Mouse (Mus musculus): Measurements from ENCODE around the gene Sdr9c7. TPM values are rescaled to one million over a fixed set of nuclear protein-coding genes. Genes with fewer than 3 reads are reported as not detected.

The Sdr9c7 gene
- not detected in 2 replicates for polyA plus RNA-seq (2011; ENCODE audit: insufficient read depth, insufficient read length, low replicate concordance, missing spikeins)

DNA sequence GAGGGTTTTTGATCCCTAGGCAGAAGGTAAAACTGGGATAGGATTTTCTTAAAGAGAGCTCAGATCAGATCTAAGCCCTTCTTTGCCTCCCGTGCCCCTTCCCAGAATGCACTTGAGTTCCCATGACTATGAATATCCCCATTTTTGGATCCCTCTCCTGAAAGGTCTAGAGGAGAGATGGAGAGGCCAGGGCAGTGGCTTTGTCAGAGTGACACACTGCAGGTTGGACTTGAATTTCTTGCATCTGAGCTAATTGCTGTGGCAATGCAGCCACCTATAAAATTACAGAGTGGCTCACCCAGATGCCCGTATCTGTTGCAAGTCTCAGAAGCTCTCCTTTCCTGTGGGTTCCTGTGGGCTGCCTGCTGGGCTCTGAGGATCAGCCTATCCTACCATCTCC is at the start of gene Sdr9c7:
Sdr9c7 (plus strand) TSS at position 301 of the 400 bp plus-strand sequence.
- TF ChIP-seq POLR2A (IDR thresholded peaks at IDR 0.05; ENCODE audit: borderline replicate concordance, control insufficient read depth, low read depth, low read length) (no peak), CTCF (IDR thresholded peaks at IDR 0.05; ENCODE audit: control insufficient read depth, insufficient read depth, low read length) (no peak)
- 64% methylated on average over 2 of the region's 2 CpGs for WGBS
- no peak within 1 kb of the TSS for H3K4me3 ChIP-seq (replicated peaks; ENCODE audit: control insufficient read depth, low read depth, low read length)
- H3K27ac ChIP-seq (ENCODE audit: control insufficient read depth, insufficient read depth, low read depth, low read length, poor library complexity), result no peak within 1 kb of the TSS
- no peaks in the 10 kb centered on the region for H3K4me1 ChIP-seq (ENCODE audit: control insufficient read depth, insufficient read depth, low read length)

DNA sequence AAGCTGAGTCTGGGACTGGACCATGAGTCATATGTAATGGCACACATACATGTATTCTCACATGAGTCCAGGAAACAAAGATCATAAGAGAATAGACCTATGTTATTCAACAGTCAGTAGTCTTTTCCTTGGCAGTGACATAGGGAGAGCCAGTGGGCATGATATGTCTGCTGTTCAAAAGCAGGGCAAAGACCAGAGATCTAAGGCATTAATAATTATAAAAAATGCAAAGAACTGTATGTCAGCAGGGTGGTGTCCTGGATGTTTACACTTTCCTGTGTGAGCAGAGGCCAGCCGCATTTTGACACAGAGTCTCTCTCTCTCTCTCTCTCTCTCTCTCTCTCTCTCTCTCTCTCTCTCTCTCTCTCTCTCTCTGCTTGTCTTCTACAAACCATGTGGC is 48.7 kb upstream of the Sdr9c7 start, which contains the start of gene Rdh19:
Rdh19 (plus strand) TSS at position 301 of the 400 bp plus-strand sequence.
- Histone ChIP-seq H3K4me3 (replicated peaks; ENCODE audit: control insufficient read depth, low read depth, low read length) (no peak within 1 kb of the TSS), H3K4me1 (ENCODE audit: control insufficient read depth, insufficient read depth, low read length) (no peaks in the 10 kb centered on the region), H3K27ac (ENCODE audit: control insufficient read depth, insufficient read depth, low read depth, low read length, poor library complexity) (no peak within 1 kb of the TSS)
- no peak for TF ChIP-seq CTCF (IDR thresholded peaks at IDR 0.05; ENCODE audit: control insufficient read depth, insufficient read depth, low read length)
- no peak for TF ChIP-seq POLR2A (IDR thresholded peaks at IDR 0.05; ENCODE audit: borderline replicate concordance, control insufficient read depth, low read depth, low read length)
- 92% methylated on average over 1 of the region's 1 CpGs for WGBS

DNA sequence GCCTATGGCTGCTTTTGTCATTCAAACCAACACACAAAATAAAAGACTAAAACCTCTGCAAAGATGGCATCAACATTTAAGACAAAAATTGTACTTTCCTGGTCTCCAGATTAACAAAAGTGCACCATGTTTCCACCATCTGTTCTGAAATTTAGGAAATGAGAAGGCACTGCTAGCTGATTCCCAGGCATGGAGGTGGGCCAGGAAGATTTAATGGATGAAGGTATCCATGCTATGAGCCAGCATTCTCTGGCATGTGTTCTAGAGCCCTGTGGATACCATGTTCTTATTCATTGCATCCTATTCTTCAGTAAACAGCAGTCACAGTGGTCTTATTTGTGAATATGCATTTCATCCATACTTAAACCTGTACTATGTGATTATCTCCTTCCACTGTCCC is 41.9 kb upstream of the Sdr9c7 start:
- H3K27ac ChIP-seq (ENCODE audit: control insufficient read depth, insufficient read depth, low read depth, low read length, poor library complexity), result no peak overlapping the region
- no peak overlapping the region for H3K4me3 ChIP-seq (replicated peaks; ENCODE audit: control insufficient read depth, low read depth, low read length)
- H3K4me1 ChIP-seq (ENCODE audit: control insufficient read depth, insufficient read depth, low read length), result no peaks in the 10 kb centered on the region
- no peak for TF ChIP-seq CTCF (IDR thresholded peaks at IDR 0.05; ENCODE audit: control insufficient read depth, insufficient read depth, low read length)
- TF ChIP-seq POLR2A (IDR thresholded peaks at IDR 0.05; ENCODE audit: borderline replicate concordance, control insufficient read depth, low read depth, low read length), result no peak

DNA sequence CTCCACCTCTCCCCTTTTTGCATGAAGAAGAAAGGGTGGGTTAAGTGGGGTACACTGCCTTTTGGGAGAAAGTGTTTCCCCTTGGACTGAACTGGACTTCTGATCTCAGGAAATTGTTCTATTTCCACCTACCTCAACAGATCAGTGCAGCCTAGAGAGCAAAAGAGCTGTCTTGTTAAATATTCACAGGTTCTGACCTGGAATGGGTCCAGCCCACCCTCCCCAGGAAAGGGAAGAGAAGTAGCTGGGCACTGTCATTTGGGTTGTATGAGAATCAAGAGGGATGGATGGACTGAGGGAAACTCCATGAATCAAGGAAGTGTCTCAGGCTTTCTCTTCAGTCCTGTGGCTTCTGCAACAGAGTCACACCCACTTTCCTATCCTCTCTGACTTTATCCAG is 33.4 kb upstream of the Sdr9c7 start:
- no peak for TF ChIP-seq POLR2A (IDR thresholded peaks at IDR 0.05; ENCODE audit: borderline replicate concordance, control insufficient read depth, low read depth, low read length)
- TF ChIP-seq CTCF (IDR thresholded peaks at IDR 0.05; ENCODE audit: control insufficient read depth, insufficient read depth, low read length), result no peak
- Histone ChIP-seq H3K4me1 (ENCODE audit: control insufficient read depth, insufficient read depth, low read length) (no peaks in the 10 kb centered on the region), H3K27ac (ENCODE audit: control insufficient read depth, insufficient read depth, low read depth, low read length, poor library complexity) (no peak overlapping the region), H3K4me3 (replicated peaks; ENCODE audit: control insufficient read depth, low read depth, low read length) (no peak overlapping the region)

GRCm38 (mm10) chr10:127866232-127866631 is 32.1 kb upstream of the Sdr9c7 start, which contains the start of gene Rdh16f2:
Rdh16f2 (plus strand) TSS chr10:127866474.
- Histone ChIP-seq H3K4me1 (ENCODE audit: control insufficient read depth, insufficient read depth, low read length) (no peaks in the 10 kb centered on the region), H3K27ac (ENCODE audit: control insufficient read depth, insufficient read depth, low read depth, low read length, poor library complexity) (no peak within 1 kb of the TSS), H3K4me3 (replicated peaks; ENCODE audit: control insufficient read depth, low read depth, low read length) (no peak within 1 kb of the TSS)
- TF ChIP-seq CTCF (IDR thresholded peaks at IDR 0.05; ENCODE audit: control insufficient read depth, insufficient read depth, low read length) (no peak), POLR2A (IDR thresholded peaks at IDR 0.05; ENCODE audit: borderline replicate concordance, control insufficient read depth, low read depth, low read length) (no peak)
- 79% methylated on average over 3 of the region's 3 CpGs for WGBS

- 76% methylated on average over 4 of the region's 4 CpGs for WGBS
- TF ChIP-seq POLR2A (IDR thresholded peaks at IDR 0.05; ENCODE audit: borderline replicate concordance, control insufficient read depth, low read depth, low read length) (no peak), CTCF (IDR thresholded peaks at IDR 0.05; ENCODE audit: control insufficient read depth, insufficient read depth, low read length) (no peak)
- Histone ChIP-seq H3K4me1 (ENCODE audit: control insufficient read depth, insufficient read depth, low read length) (no peaks in the 10 kb centered on the region), H3K4me3 (replicated peaks; ENCODE audit: control insufficient read depth, low read depth, low read length) (no peak overlapping the region), H3K27ac (ENCODE audit: control insufficient read depth, insufficient read depth, low read depth, low read length, poor library complexity) (no peak overlapping the region)
Observed at GRCm38 (mm10) chr10:127872484-127872883, 25.8 kb upstream of the Sdr9c7 start.

GRCm38 (mm10) chr10:127877681-127878080 is 20.6 kb upstream of the Sdr9c7 start:
- no peaks in the 10 kb centered on the region for H3K4me1 ChIP-seq (ENCODE audit: control insufficient read depth, insufficient read depth, low read length)
- no peak overlapping the region for H3K27ac ChIP-seq (ENCODE audit: control insufficient read depth, insufficient read depth, low read depth, low read length, poor library complexity)
- TF ChIP-seq CTCF (IDR thresholded peaks at IDR 0.05; ENCODE audit: control insufficient read depth, insufficient read depth, low read length) (no peak), POLR2A (IDR thresholded peaks at IDR 0.05; ENCODE audit: borderline replicate concordance, control insufficient read depth, low read depth, low read length) (no peak)
- 61% methylated on average over 2 of the region's 2 CpGs for WGBS
- no peak overlapping the region for H3K4me3 ChIP-seq (replicated peaks; ENCODE audit: control insufficient read depth, low read depth, low read length)

DNA sequence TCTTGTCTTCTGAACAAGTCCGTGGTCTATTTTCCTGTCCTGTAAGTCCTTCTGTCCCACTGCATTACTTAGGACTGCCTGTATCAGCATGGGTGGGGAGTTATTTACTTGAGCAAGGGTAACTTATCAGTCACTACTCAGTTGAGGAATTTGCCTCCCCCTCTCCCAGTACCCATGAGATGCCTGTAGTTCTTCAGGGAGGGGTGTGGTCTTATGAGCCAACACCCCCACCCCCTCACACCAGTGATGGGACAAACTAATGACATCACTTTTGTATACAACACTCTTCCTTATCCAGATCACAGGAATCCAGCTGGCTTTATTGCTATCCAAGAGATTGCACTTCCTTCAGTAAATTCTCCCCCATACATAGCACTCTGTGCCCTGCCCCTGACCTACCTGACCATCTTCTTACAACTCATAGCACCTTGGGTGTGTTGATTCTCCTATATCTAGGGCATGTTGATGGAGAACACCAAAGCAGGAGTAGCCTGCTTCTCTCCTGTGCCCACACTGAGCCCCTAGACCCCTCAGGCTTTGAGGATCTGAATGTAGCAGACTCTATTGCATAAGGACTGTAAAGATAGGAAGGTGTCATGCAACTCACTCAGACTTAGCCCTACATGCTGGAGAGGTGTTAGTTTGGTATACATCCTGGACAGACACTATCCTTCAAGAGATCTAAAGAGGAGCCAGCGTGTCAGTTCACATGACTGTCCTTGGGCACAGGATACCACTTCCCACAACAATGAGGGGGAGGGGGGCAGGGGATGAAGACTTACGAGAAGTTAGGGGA is 19.9 kb upstream of the Sdr9c7 start:
- WGBS, result 61% methylated on average over 3 of the region's 3 CpGs
- Histone ChIP-seq H3K27ac (ENCODE audit: control insufficient read depth, insufficient read depth, low read depth, low read length, poor library complexity) (no peak overlapping the region), H3K4me1 (ENCODE audit: control insufficient read depth, insufficient read depth, low read length) (no peaks in the 10 kb centered on the region), H3K4me3 (replicated peaks; ENCODE audit: control insufficient read depth, low read depth, low read length) (no peak overlapping the region)
- TF ChIP-seq CTCF (IDR thresholded peaks at IDR 0.05; ENCODE audit: control insufficient read depth, insufficient read depth, low read length) (no peak), POLR2A (IDR thresholded peaks at IDR 0.05; ENCODE audit: borderline replicate concordance, control insufficient read depth, low read depth, low read length) (no peak)

Data from bone marrow, adult 2 months (tissue).